ENCODE assay signal across 10 mouse cellular contexts in the genomic region with DNA sequence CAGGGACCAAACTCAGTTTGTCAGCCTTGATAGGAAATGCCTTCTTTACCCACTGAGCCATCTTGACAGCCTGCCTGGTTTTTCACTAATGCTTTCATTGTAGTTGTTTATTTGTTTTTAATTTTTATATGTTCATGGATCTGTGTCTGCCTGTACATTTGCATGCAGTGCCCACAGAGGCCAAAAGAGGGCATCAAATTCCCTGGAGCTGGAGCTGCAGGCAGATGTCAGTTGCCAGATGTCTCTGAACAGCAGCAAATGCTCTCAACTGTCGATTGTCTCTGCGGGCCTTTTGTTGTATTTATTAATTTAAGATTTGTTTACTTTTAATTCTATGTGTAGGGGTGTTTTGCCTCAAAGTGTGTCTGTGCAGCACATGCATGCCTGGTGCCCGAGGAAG. TPM values are rescaled to one million over a fixed set of nuclear protein-coding genes. Genes with fewer than 3 reads are reported as not detected.
A peak's percentile ranks its signal among the peaks of the same experiment; 100 is the strongest.
DNase-seq lines count a peak whose midpoint lies in the region; ATAC-seq and TF ChIP-seq lines count a peak whose summit lies in the region.
"Had no signal": no experiment of that assay in that cellular context is flagged by ENCODE, and none has a peak within 500 bp of the region (broad histone marks: within the 10 kb centered on the region; RNA-seq: fewer than 3 reads in every experiment).

No protein-coding gene starts in this region.

- peak; percentile 57 for TF ChIP-seq CTCF in forebrain, postnatal 0 days (IDR thresholded peaks at IDR 0.05; ENCODE audit: low read depth)

- H3K4me2 ChIP-seq in forebrain, postnatal 0 days (ENCODE audit: low read depth) = no peak overlapping the region
- no peak overlapping the region for H3K4me2 ChIP-seq in forebrain, embryonic 12.5 days
- H3K4me2 ChIP-seq in midbrain, embryonic 13.5 days (replicated peaks) = no peak overlapping the region
- no peak overlapping the region for H3K4me2 ChIP-seq in embryonic facial prominence, embryonic 14.5 days (ENCODE audit: low read depth, low read length)
- H3K4me2 ChIP-seq: embryonic facial prominence, embryonic 13.5 days; liver, embryonic 15.5 days had no signal

- no peak overlapping the region for H3K4me3 ChIP-seq in forebrain, postnatal 0 days (ENCODE audit: low read depth, low read length)
- H3K4me3 ChIP-seq in forebrain, embryonic 12.5 days (replicated peaks) = no peak overlapping the region
- H3K4me3 ChIP-seq in midbrain, embryonic 10.5 days = no peak overlapping the region
- no peak overlapping the region for H3K4me3 ChIP-seq in midbrain, embryonic 13.5 days (replicated peaks)
- no peak overlapping the region for H3K4me3 ChIP-seq in embryonic facial prominence, embryonic 14.5 days (ENCODE audit: low read depth, low read length)
- H3K4me3 ChIP-seq: embryonic facial prominence, embryonic 13.5 days; liver, embryonic 15.5 days had no signal

- H3K27me3 ChIP-seq in forebrain, postnatal 0 days (ENCODE audit: insufficient read depth, low read length) = no peaks in the 10 kb centered on the region
- no peaks in the 10 kb centered on the region for H3K27me3 ChIP-seq in forebrain, embryonic 12.5 days
- H3K27me3 ChIP-seq in midbrain, embryonic 10.5 days (ENCODE audit: low read depth, poor library complexity, severe bottlenecking) = no peaks in the 10 kb centered on the region
- H3K27me3 ChIP-seq in midbrain, embryonic 13.5 days = no peaks in the 10 kb centered on the region
- H3K27me3 ChIP-seq in embryonic facial prominence, embryonic 14.5 days (replicated peaks; ENCODE audit: control insufficient read depth, insufficient read depth, low read length) = no peaks in the 10 kb centered on the region
- H3K27me3 ChIP-seq: embryonic facial prominence, embryonic 13.5 days; liver, embryonic 15.5 days had no signal

- peak; percentile 32; the same call in 1 of the 2 replicates for ATAC-seq in forebrain, postnatal 0 days
- ATAC-seq in forebrain, embryonic 12.5 days (ENCODE audit: low FRiP score) = no peak
- no peak for ATAC-seq in midbrain, embryonic 13.5 days
- no peak for ATAC-seq in embryonic facial prominence, embryonic 14.5 days (ENCODE audit: low read depth)

- H3K36me3 ChIP-seq in forebrain, postnatal 0 days (ENCODE audit: insufficient read depth) = peaks cover 19% of the 10 kb centered on the region
- peaks cover 24% of the 10 kb centered on the region for H3K36me3 ChIP-seq in forebrain, embryonic 12.5 days (replicated peaks)
- H3K36me3 ChIP-seq in midbrain, embryonic 10.5 days = peaks cover 32% of the 10 kb centered on the region
- H3K36me3 ChIP-seq in midbrain, embryonic 13.5 days = peaks cover 25% of the 10 kb centered on the region
- H3K36me3 ChIP-seq in embryonic facial prominence, embryonic 14.5 days (ENCODE audit: control insufficient read depth, insufficient read depth, low read length) = peaks cover 29% of the 10 kb centered on the region
- H3K36me3 ChIP-seq: liver, embryonic 15.5 days had no signal

- 55% methylated on average over 3 of the region's 3 CpGs for WGBS in forebrain, postnatal 0 days
- 68% methylated on average over 3 of the region's 3 CpGs for WGBS in forebrain, embryonic 12.5 days
- WGBS in midbrain, embryonic 10.5 days = 68% methylated on average over 3 of the region's 3 CpGs
- WGBS in midbrain, embryonic 13.5 days = 60% methylated on average over 3 of the region's 3 CpGs
- 39% methylated on average over 3 of the region's 3 CpGs for WGBS in embryonic facial prominence, embryonic 14.5 days

- no peak overlapping the region for H3K9ac ChIP-seq in forebrain, postnatal 0 days
- no peak overlapping the region for H3K9ac ChIP-seq in forebrain, embryonic 12.5 days
- no peak overlapping the region for H3K9ac ChIP-seq in midbrain, embryonic 13.5 days (replicated peaks)
- H3K9ac ChIP-seq in embryonic facial prominence, embryonic 14.5 days (ENCODE audit: low read depth, low read length) = no peak overlapping the region
- H3K9ac ChIP-seq: embryonic facial prominence, embryonic 13.5 days; liver, embryonic 15.5 days had no signal

- no peak overlapping the region for H3K27ac ChIP-seq in forebrain, postnatal 0 days (ENCODE audit: low read depth, low read length)
- H3K27ac ChIP-seq in forebrain, embryonic 12.5 days = no peak overlapping the region
- no peak overlapping the region for H3K27ac ChIP-seq in midbrain, embryonic 10.5 days (replicated peaks)
- H3K27ac ChIP-seq in midbrain, embryonic 13.5 days = no peak overlapping the region
- no peak overlapping the region for H3K27ac ChIP-seq in embryonic facial prominence, embryonic 14.5 days (replicated peaks; ENCODE audit: low read depth, low read length)
- H3K27ac ChIP-seq: embryonic facial prominence, embryonic 13.5 days; liver, embryonic 15.5 days had no signal

- H3K9me3 ChIP-seq in forebrain, postnatal 0 days (ENCODE audit: low read length) = no peaks in the 10 kb centered on the region
- H3K9me3 ChIP-seq in forebrain, embryonic 12.5 days = no peaks in the 10 kb centered on the region
- no peaks in the 10 kb centered on the region for H3K9me3 ChIP-seq in midbrain, embryonic 10.5 days (replicated peaks)
- H3K9me3 ChIP-seq in midbrain, embryonic 13.5 days = 0 out of 2 replicates have a peak, but pooled peaks cover 3% of the 10 kb centered on the region
- H3K9me3 ChIP-seq in embryonic facial prominence, embryonic 14.5 days (ENCODE audit: control insufficient read depth, low read length) = no peaks in the 10 kb centered on the region
- H3K9me3 ChIP-seq: embryonic facial prominence, embryonic 13.5 days; liver, embryonic 15.5 days had no signal

- peak; percentile 32 for DNase-seq in forebrain, postnatal 0 days
- DNase-seq in midbrain, embryonic 10.5 days (ENCODE audit: low spot score) = peak; percentile 40
- DNase-seq in embryonic facial prominence, embryonic 14.5 days (ENCODE audit: low spot score) = peak; percentile 45
- DNase-seq in retina, embryonic 14.5 days (ENCODE audit: low spot score) = peak; percentile 52
- DNase-seq in frontal cortex, postnatal 36 days (ENCODE audit: low spot score in 2 of 2) = no peak
- DNase-seq in ovary, postnatal 36 days (ENCODE audit: low spot score) = no peak

- no peaks in the 10 kb centered on the region for H3K4me1 ChIP-seq in forebrain, postnatal 0 days (ENCODE audit: insufficient read depth)
- peaks cover 4% of the 10 kb centered on the region; the same call in 1 of the 2 replicates for H3K4me1 ChIP-seq in forebrain, embryonic 12.5 days
- H3K4me1 ChIP-seq in midbrain, embryonic 10.5 days = no peaks in the 10 kb centered on the region
- H3K4me1 ChIP-seq in midbrain, embryonic 13.5 days (replicated peaks) = peaks cover 8% of the 10 kb centered on the region
- no peaks in the 10 kb centered on the region for H3K4me1 ChIP-seq in embryonic facial prominence, embryonic 14.5 days (ENCODE audit: control insufficient read depth, insufficient read depth, low read length)
- H3K4me1 ChIP-seq: embryonic facial prominence, embryonic 13.5 days; liver, embryonic 15.5 days had no signal

RNA-seq across cellular contexts. Expression of gene Nucb2, which starts 15.6 kb away (rescaled TPM):
- total RNA-seq in forebrain, postnatal 0 days (2014; rRNA removed) = 32.6 and 36.6 TPM in 2 replicates
- polyA plus RNA-seq in forebrain, postnatal 0 days (2015; fragmentation: Nextera tagmentation; extraction: Ambion mirVana) = 38.5 and 38.8 TPM in 2 replicates
- 14.2 and 17.0 TPM in 2 replicates for polyA plus RNA-seq in forebrain, embryonic 12.5 days (2016; fragmentation: Nextera tagmentation; extraction: Ambion mirVana)
- polyA plus RNA-seq in midbrain, embryonic 10.5 days (2016; fragmentation: Nextera tagmentation; extraction: Ambion mirVana) = 11.7 and 11.8 TPM in 2 replicates
- polyA plus RNA-seq in midbrain, embryonic 13.5 days (2015; fragmentation: Nextera tagmentation; extraction: Ambion mirVana) = 20.2 and 25.0 TPM in 2 replicates
- polyA plus RNA-seq in embryonic facial prominence, embryonic 14.5 days (2014; fragmentation: Nextera tagmentation; extraction: Ambion mirVana) = 28.2 and 32.8 TPM in 2 replicates

Comparison
In these comparisons a context has a peak if more than half of its experiments do, and no peak if none do; other contexts are left out.
1. DNase-seq: peak in forebrain, postnatal 0 days (single experiment), midbrain, embryonic 10.5 days (single experiment), embryonic facial prominence, embryonic 14.5 days (single experiment) and retina, embryonic 14.5 days (single experiment); none in frontal cortex, postnatal 36 days (0 of 2) and ovary, postnatal 36 days (single experiment).